Mouse (Mus musculus): Measurements from ENCODE around the gene Senp7. TPM values are rescaled to one million over a fixed set of nuclear protein-coding genes. Genes with fewer than 3 reads are reported as not detected.
"Not testable (repeated sequence)": the region's sequence is repeated elsewhere in the genome, so short reads cannot be mapped to it uniquely, and the experiment has no call there.

Senp7 gene
- polyA plus RNA-seq (2012; rRNA removed), result 1.3 and 3.3 TPM in 2 replicates

DNA sequence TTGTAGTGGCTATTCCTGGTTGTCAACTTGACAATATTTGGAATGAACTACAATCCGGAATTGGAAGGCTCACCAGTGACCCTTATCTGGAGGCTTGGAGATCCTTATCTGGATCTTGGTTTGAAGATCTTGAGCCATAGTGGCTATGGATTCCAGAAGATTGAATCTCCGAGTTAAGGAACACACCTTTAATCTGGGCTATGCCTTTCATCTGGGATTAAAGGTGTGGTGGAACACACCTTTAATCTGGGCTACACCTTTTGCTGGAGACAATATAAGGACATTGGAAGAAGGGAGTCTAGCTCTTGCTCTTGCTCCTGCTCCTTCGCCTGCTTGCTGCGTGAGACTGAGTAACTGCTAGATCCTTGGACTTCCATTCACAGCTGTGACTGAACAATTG is at the start of gene Senp7:
TSS of gene Senp7 (plus strand) at position 301 of the 400 bp plus-strand sequence.
- DNase-seq (ENCODE audit: low read depth, low spot score), result not testable (repeated sequence)
- WGBS, result no CpG with 5 or more reads among the region's 4 CpGs

DNA sequence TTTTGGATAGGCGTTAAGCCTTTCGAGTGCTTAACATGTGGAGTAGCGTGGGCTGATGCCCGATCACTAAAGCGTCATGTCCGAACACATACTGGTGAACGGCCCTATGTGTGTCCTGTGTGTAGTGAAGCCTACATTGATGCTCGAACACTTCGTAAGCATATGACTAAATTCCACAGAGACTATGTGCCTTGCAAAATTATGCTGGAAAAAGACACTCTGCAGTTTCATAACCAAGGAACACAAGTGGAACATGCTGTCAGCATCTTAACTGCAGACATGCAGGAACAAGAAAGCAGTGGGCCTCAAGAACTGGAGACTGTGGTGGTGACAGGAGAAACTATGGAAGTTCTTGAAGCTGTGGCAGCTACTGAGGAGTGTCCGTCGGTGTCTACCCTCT is 41.3 kb upstream of the Senp7 start:
- DNase-seq (ENCODE audit: low read depth, low spot score), result no peak
- WGBS, result 90% methylated on average over 11 of the region's 11 CpGs

DNA sequence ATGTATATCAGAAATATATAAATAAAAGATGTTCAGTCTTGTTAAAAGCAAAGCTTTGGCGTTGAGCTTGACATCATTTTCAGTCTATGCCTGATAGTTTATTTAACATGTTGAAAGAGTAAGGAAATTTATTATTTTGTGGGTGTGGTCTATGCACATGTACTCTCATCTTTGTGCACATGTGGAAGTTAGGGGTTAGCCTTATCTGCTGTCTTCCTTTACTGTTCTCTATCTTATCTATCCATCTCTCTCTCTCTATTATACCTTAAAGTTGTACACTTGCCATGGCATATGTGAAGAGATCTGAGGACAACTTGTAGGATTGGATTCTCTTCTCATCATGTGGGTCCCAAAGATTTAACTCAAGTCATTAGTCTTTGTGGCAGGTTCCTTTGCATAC is 39.3 kb upstream of the Senp7 start:
- 79% methylated on average over 1 of the region's 1 CpGs for WGBS
- DNase-seq (ENCODE audit: low read depth, low spot score), result no peak

DNA sequence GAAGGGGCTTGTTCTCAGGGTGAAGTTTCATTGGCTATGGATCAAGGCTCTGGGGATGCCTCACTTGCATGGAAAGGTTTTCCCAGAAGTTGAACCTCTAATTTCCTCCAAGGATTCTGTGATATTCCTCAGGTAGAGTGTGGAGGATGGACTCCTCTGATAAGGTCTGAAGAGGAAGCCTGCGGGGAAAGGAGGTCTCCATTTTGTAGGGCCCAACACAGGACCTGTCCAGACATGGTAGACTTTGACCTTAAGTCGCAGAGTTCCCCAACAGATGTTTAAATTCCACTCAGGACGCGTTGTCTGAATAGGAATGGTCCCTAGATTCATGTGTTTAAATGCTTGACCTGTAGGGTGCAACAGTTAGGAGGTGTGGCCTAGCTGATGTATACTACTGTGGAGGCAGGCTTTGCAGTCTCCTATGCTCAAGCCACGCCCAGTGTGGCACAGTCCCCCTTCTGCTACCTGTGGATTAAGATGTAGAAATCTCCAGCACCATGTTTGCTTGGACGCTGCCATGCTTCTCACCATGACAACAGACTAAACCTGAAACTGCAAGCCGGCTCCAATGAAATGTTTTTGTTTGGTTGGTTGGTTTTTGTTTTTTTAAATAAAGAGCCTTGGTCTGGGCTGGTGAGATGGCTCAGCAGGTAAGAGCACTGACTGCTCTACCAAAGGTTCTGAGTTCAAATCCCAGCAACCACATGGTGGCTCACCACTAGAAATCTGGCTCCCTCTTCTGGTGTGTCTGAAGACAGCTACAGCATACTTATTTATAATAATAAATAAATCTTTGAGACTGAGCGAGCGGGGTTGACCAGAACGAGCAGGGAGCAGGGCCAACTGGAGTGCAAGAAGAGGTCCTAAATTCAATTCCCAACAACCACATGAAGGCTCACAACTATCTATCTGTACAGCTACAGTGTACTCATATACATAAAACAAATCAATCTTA is 35.1 kb upstream of the Senp7 start:
- WGBS, result 90% methylated on average over 10 of the region's 10 CpGs
- no peak for DNase-seq (ENCODE audit: low read depth, low spot score)

DNA sequence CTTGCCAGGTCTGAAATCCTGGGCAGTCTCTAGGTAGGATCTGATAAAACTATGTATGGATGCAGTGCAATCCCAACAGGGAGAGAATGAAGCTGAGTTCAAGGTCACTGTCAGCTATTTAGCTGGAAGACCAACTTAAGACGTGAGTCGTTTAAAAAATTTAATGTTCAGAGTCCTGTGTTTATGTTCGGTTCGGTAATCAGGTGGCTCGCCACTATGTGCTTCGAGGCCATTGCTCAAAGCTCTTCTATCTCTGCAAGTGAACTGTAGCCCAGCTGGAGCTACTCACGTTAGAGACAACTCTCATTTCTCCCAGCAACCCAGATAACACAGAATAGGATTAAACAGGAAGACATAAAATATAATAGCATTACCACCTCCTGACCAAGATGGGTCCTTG is 34.1 kb upstream of the Senp7 start:
- WGBS, result 58% methylated on average over 7 of the region's 7 CpGs
- no peak for DNase-seq (ENCODE audit: low read depth, low spot score)

DNA sequence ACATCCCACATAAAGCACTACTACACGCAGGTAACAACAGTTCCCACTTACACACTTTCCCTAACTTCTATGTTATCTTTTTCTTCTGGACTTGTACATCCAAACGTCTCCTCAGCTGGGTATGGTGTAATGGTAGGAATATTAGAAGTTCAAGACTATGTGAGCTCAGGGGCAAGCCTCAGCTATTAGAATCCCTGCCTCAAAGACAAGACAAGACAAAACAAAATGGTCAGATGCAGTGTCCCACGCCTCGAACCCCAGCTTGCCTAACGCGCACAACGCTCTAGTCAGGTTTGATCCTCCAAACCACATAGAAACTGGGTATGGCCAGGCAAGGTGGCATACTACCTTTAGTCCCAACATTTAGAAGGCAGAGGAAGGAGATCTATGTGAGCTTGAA is 28.5 kb upstream of the Senp7 start:
- DNase-seq (ENCODE audit: low read depth, low spot score), result no peak
- 93% methylated on average over 7 of the region's 7 CpGs for WGBS

DNA sequence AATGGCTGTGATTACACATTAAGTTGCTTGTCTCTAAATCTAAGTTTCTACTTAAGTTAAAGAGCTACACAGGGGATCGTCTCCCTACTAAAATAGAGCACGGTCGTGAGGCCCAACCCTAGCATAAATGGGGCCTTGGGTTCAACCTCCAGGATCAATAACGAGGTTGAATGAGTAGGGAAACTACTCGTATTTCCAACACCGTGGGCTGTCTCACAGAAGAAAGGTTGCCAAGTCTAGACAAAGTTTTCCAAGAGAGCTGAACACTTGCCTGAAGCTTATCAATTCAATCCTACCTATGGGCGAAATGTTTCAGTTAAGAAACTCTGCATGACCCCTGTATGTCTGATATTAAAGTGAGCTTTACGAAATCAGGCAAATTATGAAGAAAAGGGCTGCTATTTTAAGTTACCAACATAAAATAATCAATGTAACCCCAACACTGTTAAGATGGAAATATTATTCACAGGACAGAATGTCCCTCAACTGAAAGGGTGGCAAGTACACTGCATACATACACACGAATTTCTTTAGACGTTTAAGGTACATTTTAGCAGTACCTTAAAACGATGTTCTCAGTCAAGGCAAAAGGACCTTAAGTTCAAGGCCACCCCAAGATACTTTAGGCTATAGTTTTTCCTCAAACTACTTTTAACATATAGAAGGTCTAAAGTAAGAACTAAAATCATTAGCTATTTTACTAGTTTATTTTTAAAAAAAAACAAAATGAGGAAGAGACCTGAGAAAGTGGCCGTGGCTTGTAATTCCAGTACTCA is 20.1 kb upstream of the Senp7 start:
- 20% methylated on average over 12 of the region's 12 CpGs for WGBS
- no peak for DNase-seq (ENCODE audit: low read depth, low spot score)

DNA sequence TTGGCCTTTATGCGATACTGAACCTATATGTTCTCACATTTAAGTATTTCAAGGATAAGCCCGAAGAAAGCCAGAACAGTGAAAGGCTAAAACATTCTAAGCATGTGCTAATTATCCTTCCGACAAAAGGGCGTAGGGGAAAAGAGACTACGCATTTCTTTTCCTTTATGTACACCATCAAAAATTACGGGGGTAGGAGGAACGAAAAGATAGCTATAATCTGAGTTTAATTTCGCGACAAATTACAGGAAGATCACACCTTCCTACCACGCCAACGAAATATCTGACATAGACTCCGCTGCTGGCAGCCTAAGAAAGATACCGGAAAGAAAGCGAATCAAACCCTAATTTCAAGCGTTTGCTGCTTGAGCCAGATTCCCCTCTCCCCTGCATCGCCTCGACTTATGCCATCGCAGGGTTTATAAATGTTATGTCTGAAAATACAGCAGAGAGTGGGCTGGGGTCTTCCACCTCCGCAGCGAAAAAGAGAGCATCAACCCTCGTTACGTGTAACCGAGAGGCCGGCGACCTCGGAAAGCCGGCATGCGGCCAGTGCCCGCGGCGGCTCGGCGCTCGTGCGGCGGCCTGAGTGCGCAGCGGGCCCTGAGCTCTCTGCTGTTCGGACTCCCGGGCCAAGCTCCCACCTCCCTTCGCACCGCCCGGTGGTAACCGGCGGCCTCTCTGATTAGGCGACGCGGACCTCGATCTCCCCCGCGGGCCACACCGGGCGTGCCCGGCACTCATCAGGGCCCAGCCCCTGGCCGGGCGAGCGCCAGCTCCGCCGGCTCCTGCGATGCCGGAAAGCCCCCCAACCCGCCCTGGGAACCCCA is 19.2 kb upstream of the Senp7 start:
- DNase-seq (ENCODE audit: low read depth, low spot score), result no peak
- under 1% methylated on average over 62 of the region's 62 CpGs for WGBS

DNA sequence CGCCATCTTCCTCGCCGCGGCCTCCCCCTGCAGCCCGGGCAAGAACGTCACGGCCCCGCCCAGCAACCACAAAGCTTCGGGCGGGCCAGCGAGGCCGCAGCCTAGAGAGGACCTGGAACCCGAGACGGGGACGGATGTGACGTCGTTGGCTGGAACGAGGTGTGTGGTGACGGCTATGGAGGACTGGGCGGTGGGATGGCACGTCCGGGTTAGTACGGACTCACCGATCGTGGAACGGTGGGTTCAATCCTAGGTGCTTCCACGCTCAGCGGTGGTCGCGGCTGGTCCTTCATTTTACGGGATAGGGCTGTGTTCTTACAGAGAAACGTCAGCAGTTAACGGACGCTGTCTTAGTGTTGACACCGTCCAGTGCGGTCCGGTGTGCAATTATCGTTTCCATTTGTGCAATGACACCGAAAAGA is 18.5 kb upstream of the Senp7 start, which contains the start of gene Pcnp:
TSS of gene Pcnp (minus strand) at position 79 of the 422 bp plus-strand sequence.
- WGBS, result under 1% methylated on average over 39 of the region's 39 CpGs
- DNase-seq (ENCODE audit: low read depth, low spot score), result peak; percentile 97

DNA sequence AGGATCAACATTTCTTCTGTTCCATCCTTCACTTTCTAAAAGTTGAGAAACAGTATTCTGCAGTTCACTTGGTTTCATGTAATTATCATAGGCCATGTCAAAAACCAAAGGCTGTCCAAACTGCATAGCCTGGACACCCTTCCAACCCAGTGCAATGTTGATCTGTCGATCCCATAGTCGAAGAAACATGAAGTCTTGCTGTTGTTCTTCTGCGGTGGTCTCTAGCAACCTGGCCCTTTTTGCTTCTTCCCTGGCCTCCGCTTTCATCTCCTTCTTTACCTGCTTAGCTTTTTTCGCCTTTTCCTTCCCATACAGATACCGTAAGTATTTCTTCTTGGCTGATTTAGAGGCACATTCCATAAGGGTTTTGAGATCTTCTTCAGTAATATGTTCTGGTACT is 13.6 kb upstream of the Senp7 start:
- WGBS, result 93% methylated on average over 6 of the region's 6 CpGs
- no peak for DNase-seq (ENCODE audit: low read depth, low spot score)

DNA sequence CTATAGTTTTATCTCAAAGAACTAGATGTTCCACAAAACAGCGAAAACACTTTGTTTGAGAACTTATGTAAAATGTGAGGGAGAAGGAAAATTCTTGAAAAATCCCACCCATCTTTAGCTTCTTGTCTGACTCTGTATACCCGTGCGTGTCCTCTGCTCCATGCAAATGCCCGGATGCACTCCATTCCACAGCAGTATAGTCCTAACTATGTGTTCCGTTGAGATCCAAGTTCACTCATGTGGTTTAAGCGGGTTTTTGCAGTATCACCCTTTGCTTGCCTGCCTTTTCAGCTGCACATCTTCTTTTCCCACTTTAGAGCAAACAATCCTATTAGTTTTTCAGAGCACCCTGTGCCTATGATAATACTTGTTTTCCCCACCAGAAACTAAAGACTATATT is 11.6 kb upstream of the Senp7 start:
- no peak for DNase-seq (ENCODE audit: low read depth, low spot score)
- 26% methylated on average over 6 of the region's 6 CpGs for WGBS

DNA sequence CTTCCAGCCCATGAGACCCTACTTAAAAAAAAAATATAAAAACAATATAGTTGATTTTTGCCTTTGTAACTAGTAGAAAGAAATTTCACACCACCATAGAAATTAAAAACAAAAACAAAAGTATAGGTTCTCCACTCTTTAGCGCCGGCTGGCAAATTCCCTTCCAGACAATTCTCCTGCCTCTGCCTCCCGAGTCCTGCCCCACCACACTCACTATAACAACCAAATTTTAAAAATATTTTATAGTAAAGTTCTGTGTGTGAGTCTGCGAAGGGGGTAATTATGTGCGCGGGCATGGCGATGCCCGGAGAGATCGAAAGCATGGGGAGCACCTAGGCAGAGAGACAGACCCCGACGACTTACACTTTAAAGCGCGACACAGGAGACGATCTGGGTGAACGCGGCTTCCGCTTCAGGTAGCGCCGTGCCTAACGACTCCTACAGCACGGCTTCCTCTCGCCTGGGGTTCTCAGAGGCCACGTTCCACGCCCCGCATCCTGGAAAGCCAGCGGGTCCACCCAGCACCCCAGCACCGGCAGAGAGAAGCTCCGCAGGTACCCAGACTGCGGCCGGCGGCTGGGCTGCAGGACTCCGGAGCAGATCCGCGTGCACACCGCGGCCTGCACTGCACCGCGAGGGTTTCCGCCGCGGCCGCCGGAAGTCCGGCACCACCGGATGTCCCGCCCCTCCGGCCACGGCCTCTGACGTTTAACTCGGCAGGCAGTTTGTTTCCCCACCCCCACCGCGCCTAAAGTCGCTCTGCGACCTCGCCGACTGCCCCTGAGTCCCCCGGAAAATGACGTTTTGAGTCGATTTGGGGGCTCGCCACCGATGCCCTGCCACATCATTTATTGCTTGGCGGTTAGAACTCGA is 10.8 kb upstream of the Senp7 start, which contains the start of gene Trmt10c:
TSS of gene Trmt10c (minus strand) at position 682 of the 873 bp plus-strand sequence.
- under 1% methylated on average over 63 of the region's 63 CpGs for WGBS
- no peak for DNase-seq (ENCODE audit: low read depth, low spot score)

DNA sequence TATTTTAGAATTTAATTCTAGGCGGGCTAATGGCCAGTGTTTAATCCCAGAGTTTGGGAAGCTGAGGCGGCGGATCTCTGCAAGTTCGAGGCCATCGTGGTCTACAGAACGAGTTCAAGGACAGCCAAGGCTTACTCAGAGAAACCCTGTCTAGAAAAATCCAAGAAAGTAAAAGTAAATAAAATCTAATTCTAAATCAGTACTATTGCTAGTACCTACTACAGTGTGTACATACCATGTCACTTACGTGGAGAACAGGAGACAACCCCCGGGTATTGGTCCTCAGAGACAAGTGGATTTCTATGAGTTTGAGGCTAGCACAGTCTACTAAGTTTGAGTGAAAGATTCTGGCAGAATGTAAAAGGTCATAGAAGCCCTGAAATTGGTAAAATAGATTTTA is 10.0 kb upstream of the Senp7 start:
- DNase-seq (ENCODE audit: low read depth, low spot score), result no peak
- 26% methylated on average over 8 of the region's 8 CpGs for WGBS

DNA sequence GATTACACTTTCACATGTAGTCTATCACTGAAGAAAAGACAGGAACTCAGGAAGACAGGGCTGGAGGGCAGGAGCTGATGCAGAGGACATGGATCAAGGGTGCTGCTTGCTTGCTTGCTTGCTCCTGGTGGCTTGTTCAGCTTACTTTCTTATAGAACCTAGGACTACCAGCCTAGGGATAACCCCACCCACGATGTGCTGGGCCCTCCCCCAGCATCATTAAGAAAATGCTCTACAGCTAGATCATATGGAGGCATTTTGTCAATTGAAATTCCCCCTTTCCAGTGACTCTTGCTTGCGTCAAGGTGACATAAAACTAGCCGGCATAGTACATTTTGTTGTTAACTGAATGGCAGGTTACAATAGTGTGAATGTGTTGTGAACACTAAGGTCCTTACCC is 7.8 kb downstream of the Senp7 start:
- no peak for DNase-seq (ENCODE audit: low read depth, low spot score)
- 79% methylated on average over 3 of the region's 3 CpGs for WGBS

DNA sequence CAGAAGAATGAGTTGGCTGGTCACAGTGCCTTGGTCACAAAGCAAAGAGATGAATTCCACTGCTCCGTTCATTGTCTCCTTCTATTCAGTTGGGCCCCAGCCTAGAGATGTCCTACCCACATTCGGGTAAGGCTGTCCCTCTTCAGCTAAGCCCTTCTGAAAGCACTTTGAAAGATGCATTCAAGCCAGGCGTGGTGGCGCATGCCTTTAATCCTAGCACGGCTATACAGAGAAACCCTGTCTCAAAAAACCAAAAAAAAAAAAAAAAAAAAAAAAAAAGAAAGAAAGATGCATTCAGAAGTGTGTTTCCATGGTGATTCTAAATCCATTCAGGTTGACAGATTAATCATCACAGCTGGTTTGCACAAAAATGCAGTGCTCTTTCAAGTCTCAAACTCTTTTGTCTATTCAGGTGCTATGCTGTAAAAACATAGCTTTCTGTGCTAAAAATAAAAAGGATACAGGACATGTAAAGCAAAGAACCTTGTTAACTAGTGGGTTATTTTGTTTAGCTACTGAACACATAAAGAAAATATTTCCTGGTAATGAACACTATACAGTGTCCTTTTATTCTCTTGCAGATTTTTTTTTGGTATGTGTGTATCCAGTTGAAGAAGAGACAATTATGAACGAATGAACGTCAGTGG is 8.9 kb downstream of the Senp7 start:
- 71% methylated on average over 7 of the region's 7 CpGs for WGBS
- DNase-seq (ENCODE audit: low read depth, low spot score), result no peak

DNA sequence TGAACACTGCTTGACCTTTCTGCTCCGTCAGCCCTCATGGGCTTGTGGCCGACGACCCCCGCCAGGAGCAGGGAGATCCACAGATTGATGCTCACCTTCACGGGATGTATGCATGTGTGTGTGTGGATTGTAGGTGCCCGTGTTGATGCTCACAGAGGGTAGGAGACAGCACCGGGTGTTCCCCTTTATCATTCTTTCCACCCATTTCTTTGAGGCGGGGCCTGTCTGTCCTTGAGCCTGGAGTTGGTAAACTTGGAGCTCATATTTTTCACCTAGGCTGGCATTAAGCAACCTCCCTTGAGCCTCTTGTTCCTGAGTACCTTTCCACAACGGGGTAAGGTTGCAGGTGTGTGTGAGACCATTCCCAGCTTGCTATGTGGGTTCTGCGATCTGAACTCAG is 10.0 kb downstream of the Senp7 start:
- no peak for DNase-seq (ENCODE audit: low read depth, low spot score)
- 73% methylated on average over 10 of the region's 10 CpGs for WGBS

DNA sequence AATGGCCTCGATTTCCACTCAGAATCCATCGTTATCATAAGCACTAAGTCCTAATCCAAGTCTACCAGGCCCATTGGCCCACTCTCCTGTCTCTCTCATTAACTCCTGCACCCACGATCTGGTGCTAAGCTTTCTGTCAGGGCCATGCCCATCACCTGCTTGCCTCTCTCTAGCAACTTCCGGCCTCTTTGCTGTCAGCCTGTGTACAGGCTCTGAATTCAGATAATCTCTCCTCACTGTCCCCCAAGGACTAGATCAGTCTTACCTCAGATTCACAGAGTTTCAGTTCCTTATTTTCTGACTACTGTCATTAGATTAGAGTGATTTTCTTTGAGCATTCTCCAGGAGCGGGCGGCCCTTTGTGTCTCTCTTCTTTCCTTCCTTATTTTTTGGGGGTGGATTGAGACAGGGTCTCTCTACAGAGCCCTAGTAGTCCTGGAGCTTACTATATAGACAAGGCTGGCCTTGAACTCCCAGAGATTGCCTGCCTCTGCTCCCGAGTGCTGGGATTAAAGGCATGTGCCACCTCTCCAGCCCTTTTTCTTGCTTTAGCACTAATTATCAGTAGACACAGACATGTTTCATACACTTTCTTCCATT is 14.0 kb downstream of the Senp7 start:
- DNase-seq (ENCODE audit: low read depth, low spot score), result no peak
- WGBS, result 71% methylated on average over 7 of the region's 7 CpGs

DNA sequence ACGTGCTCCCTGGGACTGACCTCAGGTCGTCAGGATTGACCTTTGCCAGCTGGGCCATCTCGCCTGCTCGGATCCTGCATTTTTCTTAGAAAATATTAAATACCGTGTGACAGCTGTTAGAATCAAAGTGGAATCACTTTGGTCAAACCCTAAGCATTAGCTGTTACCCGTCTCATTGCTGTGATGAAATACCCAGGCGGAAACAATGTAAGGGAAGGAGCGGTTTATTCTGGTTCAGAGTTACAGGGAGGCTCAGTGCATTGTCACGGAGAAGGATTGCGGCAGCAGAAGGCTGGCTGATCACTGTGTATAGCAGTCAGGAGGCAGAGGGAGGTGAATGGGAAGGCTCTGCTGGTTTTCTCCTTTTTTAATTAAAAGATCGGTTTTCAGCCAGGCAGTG is 14.8 kb downstream of the Senp7 start:
- 63% methylated on average over 11 of the region's 11 CpGs for WGBS
- no peak for DNase-seq (ENCODE audit: low read depth, low spot score)
